Mouse (Mus musculus): Measurements from ENCODE around the gene Telo2. TPM values are rescaled to one million over a fixed set of nuclear protein-coding genes. Genes with fewer than 3 reads are reported as not detected.

Telo2 gene
- polyA plus RNA-seq, 2 experiments = 8.7 to 11.0 TPM

DNA sequence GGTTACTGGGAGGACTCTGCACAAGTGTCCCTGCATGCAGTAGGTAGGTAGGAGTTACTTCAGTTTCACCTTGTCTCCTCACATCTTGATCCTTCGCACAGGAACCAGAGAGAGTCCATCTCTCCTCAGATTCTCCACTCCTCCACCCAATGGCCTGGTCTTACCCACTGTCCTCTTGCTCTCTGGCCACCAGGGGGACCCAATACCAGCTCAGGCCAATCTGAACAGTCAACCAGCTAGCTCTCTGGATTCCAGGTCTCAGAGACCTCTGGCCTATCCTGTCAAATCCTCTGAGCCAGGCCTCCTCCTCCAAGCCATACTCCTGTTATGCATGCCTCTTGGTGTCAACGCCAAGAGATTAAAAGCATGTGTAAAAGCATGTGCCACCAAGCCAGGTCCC is 6.2 kb downstream of the Telo2 start:
- H3K27ac ChIP-seq = no peak overlapping the region

DNA sequence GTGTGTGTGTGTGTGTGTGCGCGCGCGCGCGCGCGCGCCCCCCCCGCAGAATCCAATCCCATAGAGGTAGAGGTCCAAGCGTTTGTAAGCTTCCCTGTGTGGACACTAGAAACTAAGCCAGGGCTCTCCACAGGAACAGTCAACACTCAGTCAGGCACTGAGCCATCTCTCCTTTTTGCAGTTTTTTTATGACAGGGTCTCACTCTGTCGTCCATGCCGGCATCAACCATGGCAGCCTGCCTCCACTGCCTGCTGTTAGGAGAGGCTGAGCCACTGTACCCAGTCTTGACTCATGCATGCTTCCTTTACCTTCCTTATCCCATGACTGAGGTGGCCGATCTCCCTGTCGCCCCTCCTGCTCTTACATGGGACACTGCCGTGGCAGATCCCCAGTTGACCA is 8.0 kb downstream of the Telo2 start:
- no peak overlapping the region for H3K27ac ChIP-seq
- no peak overlapping the region for H3K4me3 ChIP-seq (ENCODE audit: insufficient read depth in 1 of 2, low read depth in 2 of 2, low read length in 2 of 2)
- TF ChIP-seq CTCF (IDR thresholded peaks at IDR 0.05; ENCODE audit: low read depth) (no peak), EP300 (IDR thresholded peaks at IDR 0.05; ENCODE audit: low read depth) (no peak)
- 63% methylated on average over 16 of the region's 16 CpGs for WGBS (ENCODE audit: insufficient replicate concordance)
- H3K9me3 ChIP-seq (ENCODE audit: control insufficient read depth, low read length) = no peaks in the 10 kb centered on the region
- DNase-seq (ENCODE audit: low read depth in 3 of 3, low spot score in 3 of 3) (no peak), ATAC-seq (ENCODE audit: insufficient read depth) (no peak)
- H3K27me3 ChIP-seq (ENCODE audit: control insufficient read depth, insufficient read depth, low read length) = no peaks in the 10 kb centered on the region
- peaks cover 9% of the 10 kb centered on the region for H3K36me3 ChIP-seq (replicated peaks; ENCODE audit: control insufficient read depth, insufficient read depth, low read depth)
- no peak overlapping the region for H3K9ac ChIP-seq (replicated peaks)
- H3K4me2 ChIP-seq (ENCODE audit: low read depth) = no peak overlapping the region
- no peaks in the 10 kb centered on the region for H3K4me1 ChIP-seq (replicated peaks; ENCODE audit: control insufficient read depth in 2 of 2, insufficient read depth in 2 of 2, low read length in 1 of 2)

More for the DNA sequence above, 6.2 kb downstream of the Telo2 start:
- peak in 1 of 3 experiments; percentile 22 for DNase-seq (ENCODE audit: low read depth in 3 of 3, low spot score in 3 of 3)
- Histone ChIP-seq H3K4me1 (replicated peaks; ENCODE audit: control insufficient read depth in 2 of 2, insufficient read depth in 2 of 2, low read length in 1 of 2) (peaks cover under 1% of the 10 kb centered on the region in 2 experiments; a peak in 3 of 4 replicates), H3K36me3 (replicated peaks; ENCODE audit: control insufficient read depth, insufficient read depth, low read depth) (no peaks in the 10 kb centered on the region; the same call in none of the 2 replicates), H3K9me3 (ENCODE audit: control insufficient read depth, low read length) (no peaks in the 10 kb centered on the region), H3K4me2 (ENCODE audit: low read depth) (no peak overlapping the region), H3K4me3 (ENCODE audit: insufficient read depth in 1 of 2, low read depth in 2 of 2, low read length in 2 of 2) (no peak overlapping the region), H3K9ac (replicated peaks) (no peak overlapping the region), H3K27me3 (ENCODE audit: control insufficient read depth, insufficient read depth, low read length) (no peaks in the 10 kb centered on the region)
- WGBS (ENCODE audit: insufficient replicate concordance) = 73% methylated on average over 2 of the region's 2 CpGs
- TF ChIP-seq EP300 (IDR thresholded peaks at IDR 0.05; ENCODE audit: low read depth) (no peak), CTCF (IDR thresholded peaks at IDR 0.05; ENCODE audit: low read depth) (peak; percentile 90)
- peak; percentile 44; the same call in 1 of the 2 replicates for ATAC-seq (ENCODE audit: insufficient read depth)

DNA sequence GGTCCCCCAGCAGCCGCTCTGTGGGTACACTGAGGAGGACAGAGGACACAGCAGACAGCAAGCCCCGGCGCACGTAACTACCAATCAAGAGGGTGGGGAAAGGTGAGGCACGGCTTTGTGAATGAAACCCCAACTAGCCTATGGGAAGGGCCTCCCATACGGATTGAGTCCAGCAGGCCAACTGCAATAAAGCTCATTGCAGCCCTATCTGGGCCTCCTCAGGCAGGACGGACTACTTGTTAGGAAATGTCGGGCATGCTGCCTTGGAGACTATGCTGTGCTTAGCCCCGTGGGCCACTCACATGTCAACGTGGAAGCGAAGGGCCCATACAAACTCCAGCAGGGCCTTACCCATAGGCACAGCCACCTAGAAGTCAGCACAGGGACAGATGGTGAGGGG is 14.4 kb downstream of the Telo2 start:
- Histone ChIP-seq H3K9ac (replicated peaks) (no peak overlapping the region), H3K27ac (no peak overlapping the region), H3K4me3 (ENCODE audit: insufficient read depth in 1 of 2, low read depth in 2 of 2, low read length in 2 of 2) (no peak overlapping the region), H3K27me3 (ENCODE audit: control insufficient read depth, insufficient read depth, low read length) (no peaks in the 10 kb centered on the region), H3K4me2 (ENCODE audit: low read depth) (no peak overlapping the region), H3K9me3 (ENCODE audit: control insufficient read depth, low read length) (no peaks in the 10 kb centered on the region), H3K36me3 (replicated peaks; ENCODE audit: control insufficient read depth, insufficient read depth, low read depth) (peaks cover 61% of the 10 kb centered on the region), H3K4me1 (replicated peaks; ENCODE audit: control insufficient read depth in 2 of 2, insufficient read depth in 2 of 2, low read length in 1 of 2) (no peaks in the 10 kb centered on the region)
- WGBS (ENCODE audit: insufficient replicate concordance) = 90% methylated on average over 11 of the region's 11 CpGs
- TF ChIP-seq EP300 (IDR thresholded peaks at IDR 0.05; ENCODE audit: low read depth) (no peak), CTCF (IDR thresholded peaks at IDR 0.05; ENCODE audit: low read depth) (no peak)
- 0 out of 2 replicates have a peak, but pooled peaks have one; percentile 16 for ATAC-seq (ENCODE audit: insufficient read depth)
- no peak for DNase-seq (ENCODE audit: low read depth in 3 of 3, low spot score in 3 of 3)

- Histone ChIP-seq H3K27me3 (ENCODE audit: control insufficient read depth, insufficient read depth, low read length) (no peaks in the 10 kb centered on the region), H3K4me2 (ENCODE audit: low read depth) (no peak overlapping the region), H3K4me3 (ENCODE audit: insufficient read depth in 1 of 2, low read depth in 2 of 2, low read length in 2 of 2) (no peak overlapping the region), H3K9ac (replicated peaks) (no peak overlapping the region), H3K27ac (no peak overlapping the region), H3K4me1 (replicated peaks; ENCODE audit: control insufficient read depth in 2 of 2, insufficient read depth in 2 of 2, low read length in 1 of 2) (no peaks in the 10 kb centered on the region), H3K36me3 (replicated peaks; ENCODE audit: control insufficient read depth, insufficient read depth, low read depth) (peaks cover 73% of the 10 kb centered on the region), H3K9me3 (ENCODE audit: control insufficient read depth, low read length) (no peaks in the 10 kb centered on the region)
- WGBS (ENCODE audit: insufficient replicate concordance) = 89% methylated on average over 6 of the region's 6 CpGs
- TF ChIP-seq CTCF (IDR thresholded peaks at IDR 0.05; ENCODE audit: low read depth) = no peak
- TF ChIP-seq EP300 (IDR thresholded peaks at IDR 0.05; ENCODE audit: low read depth) = no peak
- DNase-seq (ENCODE audit: low read depth in 3 of 3, low spot score in 3 of 3) (no peak), ATAC-seq (ENCODE audit: insufficient read depth) (no peak)
These were observed 15.7 kb downstream of the Telo2 start for GRCm38 (mm10) chr17:25100052-25100451.

GRCm38 (mm10) chr17:25096221-25096620 is 19.5 kb downstream of the Telo2 start:
- WGBS (ENCODE audit: insufficient replicate concordance) = 84% methylated on average over 2 of the region's 2 CpGs
- H3K27ac ChIP-seq = no peak overlapping the region

More at GRCm38 (mm10) chr17:25096221-25096620, 19.5 kb downstream of the Telo2 start:
- Histone ChIP-seq H3K4me1 (replicated peaks; ENCODE audit: control insufficient read depth in 2 of 2, insufficient read depth in 2 of 2, low read length in 1 of 2) (peaks cover 6 to 10% of the 10 kb centered on the region in 2 experiments), H3K9ac (replicated peaks) (no peak overlapping the region), H3K4me2 (ENCODE audit: low read depth) (no peak overlapping the region), H3K9me3 (ENCODE audit: control insufficient read depth, low read length) (no peaks in the 10 kb centered on the region), H3K27me3 (ENCODE audit: control insufficient read depth, insufficient read depth, low read length) (no peaks in the 10 kb centered on the region), H3K4me3 (ENCODE audit: insufficient read depth in 1 of 2, low read depth in 2 of 2, low read length in 2 of 2) (no peak overlapping the region), H3K36me3 (replicated peaks; ENCODE audit: control insufficient read depth, insufficient read depth, low read depth) (peaks cover 94% of the 10 kb centered on the region)
- no peak for TF ChIP-seq EP300 (IDR thresholded peaks at IDR 0.05; ENCODE audit: low read depth)
- no peak for TF ChIP-seq CTCF (IDR thresholded peaks at IDR 0.05; ENCODE audit: low read depth)
- ATAC-seq (ENCODE audit: insufficient read depth) = no peak
- no peak for DNase-seq (ENCODE audit: low read depth in 3 of 3, low spot score in 3 of 3)

Data from liver, embryonic 14.5 days (tissue).